Mouse (Mus musculus) megakaryocyte-erythroid progenitor cell, adult 5 weeks (primary cell): ENCODE data around the gene Cdk2ap1. TPM values are rescaled to one million over a fixed set of nuclear protein-coding genes. Genes with fewer than 3 reads are reported as not detected.

Experiments
- polyA plus RNA-seq: library from polyadenylated mRNA; stranded (reverse); fragments of >175 nt; gene quantifications from 2 replicates; pipeline ENCODE4 v1.2.3, GENCODE M21; 2012

Gene Cdk2ap1
- 205 and 224 TPM in 2 replicates for polyA plus RNA-seq

DNA sequence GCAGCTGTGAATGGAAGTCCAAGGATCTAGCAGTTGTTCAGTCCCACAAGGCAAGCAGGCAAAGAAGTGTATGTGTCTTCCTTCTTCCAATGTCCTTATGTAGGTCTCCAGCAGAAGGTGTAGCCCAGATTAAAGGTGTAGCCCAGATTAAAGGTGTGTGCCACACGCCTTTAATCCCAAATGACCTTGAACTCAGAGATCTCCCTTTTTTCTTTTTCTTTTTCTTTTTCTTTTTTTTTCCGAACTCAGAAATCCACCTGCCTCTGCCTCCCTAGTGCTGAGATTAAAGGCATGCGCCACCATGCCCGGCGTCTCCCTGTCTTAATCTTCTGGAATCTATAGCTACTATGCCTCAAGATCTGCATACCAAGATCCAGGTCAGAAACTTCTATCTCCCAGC, at the start of gene Cdk2ap1:
Gene Cdk2ap1, minus strand, starts transcription at position 101 of the 400 bp plus-strand sequence.

DNA sequence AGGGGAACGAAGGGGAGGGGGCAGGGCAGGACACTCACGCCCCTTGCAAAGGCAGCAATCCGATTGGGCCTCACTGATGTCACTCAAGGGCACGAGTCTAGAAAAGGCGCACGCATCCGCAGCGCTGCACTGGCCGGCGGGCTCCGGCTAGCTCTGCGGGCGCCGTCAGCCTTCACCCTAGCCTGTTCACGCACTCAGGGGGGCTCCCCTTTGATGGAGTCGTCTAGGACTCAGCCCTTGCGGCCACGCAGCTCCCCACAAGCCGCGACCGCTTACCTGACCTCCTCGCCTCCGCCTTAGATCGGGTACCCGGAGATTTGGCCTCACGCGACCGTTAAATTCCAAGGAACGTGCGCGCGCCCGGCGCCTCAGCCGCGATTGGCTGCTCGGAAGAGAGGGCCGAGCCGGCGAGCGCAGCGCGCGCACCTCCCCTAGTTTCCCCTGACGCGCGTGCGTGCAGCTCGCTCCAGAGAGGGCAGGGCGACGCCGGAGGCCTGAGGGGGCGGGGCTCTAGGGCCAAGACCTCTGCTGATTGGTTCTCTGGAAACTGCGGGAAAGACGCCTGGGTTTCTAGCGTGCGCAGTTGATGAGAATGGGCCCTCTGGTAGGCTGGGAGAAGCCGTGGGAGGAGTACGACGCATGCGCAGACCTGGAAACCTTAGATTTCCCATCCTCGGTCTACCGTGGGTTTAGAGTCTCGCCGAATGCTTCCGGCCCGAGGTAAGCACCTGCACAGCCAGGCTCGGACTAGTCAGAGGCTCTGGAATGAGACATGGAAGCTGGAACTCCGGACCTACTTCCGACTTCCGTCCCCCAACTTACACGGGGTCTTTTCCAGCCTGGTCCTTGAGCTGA, 35.1 kb downstream of the Cdk2ap1 start, which contains the start of the genes Mphosph9 and 2810006K23Rik:
Gene Mphosph9, minus strand, starts transcription at position 463 of the 855 bp plus-strand sequence.
Gene 2810006K23Rik, plus strand, starts transcription at position 580 of the 855 bp plus-strand sequence.

Other genes starting within 250 kb of the Cdk2ap1 start
- gene Arl6ip4, start 247.0 kb downstream of the Cdk2ap1 start, polyA plus RNA-seq = 98.5 and 111 TPM in 2 replicates
- 30.5 and 38.8 TPM in 2 replicates for gene Pitpnm2, start 113.3 kb downstream of the Cdk2ap1 start, polyA plus RNA-seq
- 2.7 and 3.5 TPM in 2 replicates for gene Mphosph9, start 35.1 kb downstream of the Cdk2ap1 start, polyA plus RNA-seq
- gene 2810006K23Rik, start 35.0 kb downstream of the Cdk2ap1 start, polyA plus RNA-seq = 5.5 and 6.2 TPM in 2 replicates
- gene Sbno1, start 62.9 kb upstream of the Cdk2ap1 start, polyA plus RNA-seq = 10.8 and 18.2 TPM in 2 replicates
- gene Kmt5a, start 76.8 kb upstream of the Cdk2ap1 start, polyA plus RNA-seq = 247 and 284 TPM in 2 replicates
- 93.7 and 113 TPM in 2 replicates for gene Rilpl2, start 115.3 kb upstream of the Cdk2ap1 start, polyA plus RNA-seq
- 18.1 and 20.6 TPM in 2 replicates for gene Snrnp35, start 120.1 kb upstream of the Cdk2ap1 start, polyA plus RNA-seq
- gene Rilpl1, start 168.3 kb upstream of the Cdk2ap1 start, polyA plus RNA-seq = 3.4 TPM in 2 replicates
- gene Tmed2, start 177.6 kb upstream of the Cdk2ap1 start, polyA plus RNA-seq = 180 and 193 TPM in 2 replicates
- 19.5 and 23.3 TPM in 2 replicates for gene Ddx55, start 189.8 kb upstream of the Cdk2ap1 start, polyA plus RNA-seq
- 7.8 and 9.1 TPM in 2 replicates for gene Eif2b1, start 216.0 kb upstream of the Cdk2ap1 start, polyA plus RNA-seq
- 1.4 and 2.4 TPM in 2 replicates for gene Gtf2h3, start 216.1 kb upstream of the Cdk2ap1 start, polyA plus RNA-seq